Comparison of ENCODE assay signal across 16 mouse cellular contexts in the genomic region with DNA sequence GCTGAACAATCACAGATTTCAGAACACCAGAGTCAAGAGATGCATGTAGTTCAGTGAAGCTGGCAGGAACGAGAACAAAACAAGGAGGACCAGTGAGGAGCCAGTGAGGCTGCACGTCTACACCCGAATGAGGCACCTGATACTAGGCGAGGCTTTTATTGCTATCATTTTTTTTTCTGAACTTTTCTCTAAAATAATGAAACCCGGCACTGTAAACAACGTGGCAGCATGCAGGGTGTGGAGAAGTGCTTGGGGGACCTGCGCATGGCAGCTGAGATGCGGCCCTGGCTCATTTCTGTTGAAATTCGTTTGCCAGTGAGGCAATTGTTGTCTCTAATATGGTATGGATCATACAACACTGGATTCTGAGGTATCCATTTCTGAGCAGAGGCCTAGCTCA.
A peak's percentile ranks its signal among the peaks of the same experiment; 100 is the strongest.
DNase-seq lines count a peak whose midpoint lies in the region; ATAC-seq and TF ChIP-seq lines count a peak whose summit lies in the region.
"Had no signal": no experiment of that assay in that cellular context is flagged by ENCODE, and none has a peak within 500 bp of the region (broad histone marks: within the 10 kb centered on the region; RNA-seq: fewer than 3 reads in every experiment).

No protein-coding gene starts in this region.

- peak overlapping the region; percentile 51 for H3K27ac ChIP-seq in forebrain, embryonic 10.5 days
- no peak overlapping the region for H3K27ac ChIP-seq in forebrain, embryonic 14.5 days (ENCODE audit: low read depth, low read length)
- 0 out of 2 replicates have a peak overlapping the region, but pooled peaks have one; percentile 9 for H3K27ac ChIP-seq in spleen, adult 2 months (ENCODE audit: insufficient read depth, low read length)
- H3K27ac ChIP-seq in midbrain, embryonic 14.5 days (replicated peaks; ENCODE audit: low read depth, low read length) = peak overlapping the region; percentile 68
- H3K27ac ChIP-seq: gastrocnemius, adult 2 months had no signal

- H3K27me3 ChIP-seq in forebrain, embryonic 10.5 days (ENCODE audit: poor library complexity, severe bottlenecking) = peaks cover 25% of the 10 kb centered on the region
- no peaks in the 10 kb centered on the region; the same call in 1 of the 2 replicates for H3K27me3 ChIP-seq in forebrain, embryonic 14.5 days (replicated peaks; ENCODE audit: control insufficient read depth, insufficient read depth, low read length)
- no peaks in the 10 kb centered on the region for H3K27me3 ChIP-seq in spleen, adult 2 months (ENCODE audit: control insufficient read depth, insufficient read depth, low read length)
- no peaks in the 10 kb centered on the region for H3K27me3 ChIP-seq in midbrain, embryonic 14.5 days (ENCODE audit: control insufficient read depth, insufficient read depth, low read length)

- H3K4me1 ChIP-seq in forebrain, embryonic 10.5 days = peaks cover 71% of the 10 kb centered on the region
- H3K4me1 ChIP-seq in forebrain, embryonic 14.5 days (ENCODE audit: control insufficient read depth, insufficient read depth, low read length) = peaks cover 42% of the 10 kb centered on the region
- H3K4me1 ChIP-seq in spleen, adult 2 months (ENCODE audit: control insufficient read depth, insufficient read depth, insufficient read length) = no peaks in the 10 kb centered on the region
- H3K4me1 ChIP-seq in midbrain, embryonic 14.5 days (ENCODE audit: control insufficient read depth, insufficient read depth, low read length) = peaks cover 34% of the 10 kb centered on the region

- H3K4me2 ChIP-seq in forebrain, embryonic 14.5 days (ENCODE audit: low read length) = no peak overlapping the region
- no peak overlapping the region for H3K4me2 ChIP-seq in midbrain, embryonic 14.5 days (ENCODE audit: low read length)

- no peak overlapping the region for H3K9ac ChIP-seq in forebrain, embryonic 14.5 days (ENCODE audit: low read length)
- no peak overlapping the region for H3K9ac ChIP-seq in midbrain, embryonic 14.5 days (replicated peaks; ENCODE audit: low read length)

- no peak for TF ChIP-seq CTCF in spleen, adult 2 months (IDR thresholded peaks at IDR 0.05; ENCODE audit: extremely low read depth, insufficient read depth, insufficient read length, insufficient replicate concordance)

- H3K36me3 ChIP-seq in forebrain, embryonic 10.5 days (replicated peaks) = no peaks in the 10 kb centered on the region
- H3K36me3 ChIP-seq in forebrain, embryonic 14.5 days (ENCODE audit: control insufficient read depth, insufficient read depth, low read length) = no peaks in the 10 kb centered on the region
- H3K36me3 ChIP-seq in spleen, adult 2 months (ENCODE audit: control insufficient read depth, insufficient read depth, low read length) = no peaks in the 10 kb centered on the region
- H3K36me3 ChIP-seq in midbrain, embryonic 14.5 days (ENCODE audit: control insufficient read depth, insufficient read depth, low read length) = no peaks in the 10 kb centered on the region
- H3K36me3 ChIP-seq: G1E had no signal

- H3K9me3 ChIP-seq in forebrain, embryonic 10.5 days = no peaks in the 10 kb centered on the region
- H3K9me3 ChIP-seq in forebrain, embryonic 14.5 days (replicated peaks; ENCODE audit: control insufficient read depth, low read length) = no peaks in the 10 kb centered on the region
- H3K9me3 ChIP-seq in midbrain, embryonic 14.5 days (ENCODE audit: control insufficient read depth, low read length) = no peaks in the 10 kb centered on the region
- H3K9me3 ChIP-seq: G1E had no signal

- ATAC-seq in forebrain, embryonic 14.5 days = no peak
- no peak for ATAC-seq in midbrain, embryonic 14.5 days (ENCODE audit: low FRiP score, low TSS enrichment)
- ATAC-seq: lung, postnatal 0 days had no signal

- no peak for DNase-seq in forebrain, embryonic 10.5 days (ENCODE audit: extremely low spot score, low spot score)
- DNase-seq in forebrain, embryonic 14.5 days (ENCODE audit: low spot score) = no peak
- no peak for DNase-seq in spleen, adult 2 months (ENCODE audit: low read depth in 1 of 2, low spot score in 2 of 2)
- DNase-seq in spleen, postnatal 10 days (ENCODE audit: low spot score in 2 of 2) = no peak
- DNase-seq in midbrain, embryonic 14.5 days = no peak
- no peak for DNase-seq in left cerebral cortex, adult 9 months (ENCODE audit: low spot score in 2 of 2)
- no peak for DNase-seq in layer of hippocampus, postnatal 25 days (ENCODE audit: extremely low spot score in 1 of 2, low spot score in 1 of 2)
- DNase-seq in left cerebral cortex, postnatal 10 days (ENCODE audit: extremely low spot score in 1 of 2, low spot score in 2 of 2) = no peak
- DNase-seq: B cell, adult 2 months; gastrocnemius, adult 2 months; kidney, adult 2 months; layer of hippocampus, postnatal 36 days; liver; thymus, postnatal 25 days had no signal

- no peak overlapping the region for H3K4me3 ChIP-seq in forebrain, embryonic 10.5 days
- no peak overlapping the region for H3K4me3 ChIP-seq in forebrain, embryonic 14.5 days (ENCODE audit: low read depth, low read length)
- H3K4me3 ChIP-seq in spleen, adult 2 months (ENCODE audit: extremely low read depth, insufficient read depth, insufficient read length) = no peak overlapping the region
- H3K4me3 ChIP-seq in midbrain, embryonic 14.5 days (replicated peaks; ENCODE audit: low read depth, low read length) = no peak overlapping the region
- H3K4me3 ChIP-seq: gastrocnemius, adult 2 months had no signal

- WGBS in forebrain, embryonic 10.5 days = 59% methylated on average over 9 of the region's 9 CpGs
- 48% methylated on average over 9 of the region's 9 CpGs for WGBS in forebrain, embryonic 14.5 days
- 90% methylated on average over 9 of the region's 9 CpGs for WGBS in spleen, adult 2 months
- 59% methylated on average over 9 of the region's 9 CpGs for WGBS in midbrain, embryonic 14.5 days

- no peak for TF ChIP-seq POLR2A in spleen, adult 2 months (IDR thresholded peaks at IDR 0.05; ENCODE audit: low read depth, low read length)

- intact Hi-C loops in left cerebral cortex, postnatal 10 days (cut with DNase I) = no loop called here
